Mouse (Mus musculus) neural tube, embryonic 14.5 days (tissue): ENCODE data around the gene Elf3. TPM values are rescaled to one million over a fixed set of nuclear protein-coding genes. Genes with fewer than 3 reads are reported as not detected.

Source experiments
- ATAC-seq: fragments of 200-750 bp; cut with Nextera tagmentation; 2 replicates; pipeline ENCODE4 v1.8.0; 2017; ENCODE audit warnings: low read depth, mild to moderate bottlenecking, moderate TSS enrichment, moderate library complexity
- H3K27ac ChIP-seq: fragments of 300-500 bp; sonication (generic); 2 replicates; pipeline ENCODE4 v1.5.1; 2014; ENCODE audit warnings: low read depth, mild to moderate bottlenecking, control low read depth, low read length, moderate library complexity, mixed read lengths
- H3K27me3 ChIP-seq: fragments of 300-500 bp; sonication (generic); 2 replicates; pipeline ENCODE4 v1.6.1; 2014; ENCODE audit warnings: low read length; ENCODE audit not compliant: control insufficient read depth, insufficient read depth
- H3K36me3 ChIP-seq: fragments of 300-500 bp; sonication (generic); 2 replicates; pipeline ENCODE4 v1.6.1; 2014; ENCODE audit warnings: low read length, mixed read lengths; ENCODE audit not compliant: control insufficient read depth, insufficient read depth
- H3K4me1 ChIP-seq: fragments of 300-500 bp; sonication (generic); 2 replicates; pipeline ENCODE4 v1.6.1; 2014; ENCODE audit warnings: low read length; ENCODE audit not compliant: control insufficient read depth, insufficient read depth
- H3K4me2 ChIP-seq: fragments of 300-500 bp; sonication (generic); 2 replicates; pipeline ENCODE4 v1.6.1; 2014; ENCODE audit warnings: mild to moderate bottlenecking, low read depth, low read length, control low read depth
- H3K4me3 ChIP-seq: fragments of 300-500 bp; sonication (generic); 2 replicates; pipeline ENCODE4 v1.5.1; 2014; ENCODE audit warnings: low read depth, low read length, control low read depth, mixed read lengths
- H3K9ac ChIP-seq: fragments of 300-500 bp; sonication (generic); replicated peaks from 2 replicates; pipeline ENCODE4 v1.6.1; 2014; ENCODE audit warnings: low read depth, mild to moderate bottlenecking, control low read depth, low read length, mixed read lengths
- H3K9me3 ChIP-seq: fragments of 300-500 bp; sonication (generic); 2 replicates; pipeline ENCODE4 v1.6.1; 2016; ENCODE audit warnings: low read length; ENCODE audit not compliant: control insufficient read depth
- WGBS: fragments of 180-500 bp; shearing (Covaris S2); extraction: QIAGEN DNeasy Blood & Tissue Kit; methylation state at CpG from one replicate; pipeline ENCODE4 v1.1.7; 2014; 5-methylcytosine and 5-hydroxymethylcytosine counted together
- polyA plus RNA-seq: library from polyadenylated mRNA; unstranded; fragments of >200 nt; fragmentation: Nextera tagmentation; extraction: Ambion mirVana; gene quantifications from 2 replicates; pipeline ENCODE4 v1.2.1, GENCODE M21; 2014

The Elf3 gene
- polyA plus RNA-seq, 1 experiment from 2014 or later: 0.35 TPM

DNA sequence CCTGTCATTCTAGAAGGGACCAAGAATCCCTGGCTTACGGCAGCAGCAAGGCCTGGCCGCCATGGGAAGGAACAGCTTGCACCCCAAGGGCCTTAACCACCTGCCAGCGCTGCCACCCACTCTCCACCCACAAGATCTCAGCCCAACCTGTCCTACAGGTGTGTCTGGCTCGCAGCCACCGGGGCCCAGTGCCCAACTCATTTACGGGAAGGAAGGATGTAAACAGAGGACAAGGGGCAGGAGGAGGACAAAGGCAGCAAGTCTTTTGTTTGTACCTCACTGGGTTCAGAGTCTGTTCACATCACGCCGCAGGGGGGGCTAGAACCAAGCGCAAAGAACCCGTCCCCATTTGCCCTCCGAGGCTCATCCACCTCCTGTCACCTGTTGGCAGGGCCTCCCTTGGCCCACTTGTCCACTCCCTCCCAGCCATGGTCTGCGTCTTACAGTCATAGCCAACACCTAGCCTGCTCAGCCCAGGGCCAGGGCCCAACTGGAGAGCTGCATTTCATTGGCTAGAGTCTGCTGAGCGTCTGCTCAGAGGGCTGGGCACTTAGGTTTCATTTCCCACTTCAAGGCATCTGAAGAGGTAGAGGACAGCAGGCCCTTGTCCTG lies 30.9 kb downstream of the Elf3 start:
- no peak overlapping the region for H3K4me3 ChIP-seq
- WGBS: 91% methylated on average over 13 of the region's 13 CpGs
- no peak overlapping the region for H3K9ac ChIP-seq
- no peak for ATAC-seq
- H3K27ac ChIP-seq: no peak overlapping the region
- H3K9me3 ChIP-seq: no peaks in the 10 kb centered on the region
- no peaks in the 10 kb centered on the region for H3K4me1 ChIP-seq
- H3K27me3 ChIP-seq: no peaks in the 10 kb centered on the region
- H3K36me3 ChIP-seq: no peaks in the 10 kb centered on the region
- H3K4me2 ChIP-seq: no peak overlapping the region

DNA sequence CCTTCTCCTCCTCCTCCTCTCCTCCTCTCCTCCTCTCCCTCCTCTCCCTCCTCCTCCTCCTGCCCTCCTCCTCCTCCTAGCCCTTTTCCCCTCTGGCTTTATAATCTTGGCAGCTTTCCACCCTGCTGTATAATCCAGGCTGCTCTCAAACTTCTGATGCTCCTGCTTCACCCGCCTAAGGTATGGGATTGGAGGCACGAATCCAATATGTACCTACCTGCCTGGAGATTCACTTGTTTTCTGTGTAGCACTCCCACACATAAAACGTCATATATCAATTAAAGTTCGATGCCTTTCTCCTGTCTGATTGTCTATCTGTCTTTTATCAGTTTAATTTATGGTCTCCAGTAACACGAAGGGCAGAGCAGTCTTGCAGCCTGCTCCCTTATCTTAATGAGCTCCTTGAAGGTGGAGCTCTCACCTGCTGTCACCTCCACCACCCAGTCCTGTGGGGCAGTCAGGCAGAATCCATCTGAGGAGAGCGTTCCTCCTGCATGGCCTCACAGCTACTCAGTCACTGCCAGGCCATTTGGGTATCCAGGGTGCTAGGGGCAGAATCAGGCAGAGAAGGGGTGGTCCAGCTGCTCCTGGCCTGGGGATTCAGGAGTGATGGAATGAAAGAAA lies 33.3 kb downstream of the Elf3 start:
- no peaks in the 10 kb centered on the region for H3K36me3 ChIP-seq
- 48% methylated on average over 6 of the region's 6 CpGs for WGBS
- no peak overlapping the region for H3K4me2 ChIP-seq
- no peaks in the 10 kb centered on the region for H3K4me1 ChIP-seq
- H3K27me3 ChIP-seq: no peaks in the 10 kb centered on the region
- H3K9me3 ChIP-seq: no peaks in the 10 kb centered on the region
- ATAC-seq: no peak
- no peak overlapping the region for H3K4me3 ChIP-seq
- no peak overlapping the region for H3K9ac ChIP-seq
- H3K27ac ChIP-seq: no peak overlapping the region

DNA sequence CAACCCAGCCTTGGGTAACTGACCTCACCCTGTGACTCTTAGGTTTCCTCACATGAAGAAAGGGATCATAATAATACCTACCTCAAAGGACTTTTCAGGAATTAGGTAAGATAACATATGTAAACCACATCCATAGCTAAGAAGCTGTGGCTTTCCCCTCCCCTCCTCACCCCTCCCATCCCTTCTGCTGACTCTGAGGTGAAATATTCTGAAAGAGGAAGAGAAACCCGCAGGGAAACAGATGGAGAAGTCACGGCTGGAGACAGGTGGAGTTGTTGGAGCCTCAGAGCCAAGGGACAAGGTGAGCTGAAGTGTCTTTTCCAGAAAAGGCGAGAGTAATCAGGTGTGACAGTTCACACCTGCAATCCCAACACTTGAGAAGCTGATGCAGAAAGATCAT lies 34.2 kb downstream of the Elf3 start:
- H3K4me3 ChIP-seq: no peak overlapping the region
- no peaks in the 10 kb centered on the region for H3K4me1 ChIP-seq
- no peak overlapping the region for H3K27ac ChIP-seq
- H3K9me3 ChIP-seq: no peaks in the 10 kb centered on the region
- ATAC-seq: no peak
- WGBS: 89% methylated on average over 3 of the region's 3 CpGs
- no peaks in the 10 kb centered on the region for H3K27me3 ChIP-seq
- no peak overlapping the region for H3K9ac ChIP-seq
- no peak overlapping the region for H3K4me2 ChIP-seq
- H3K36me3 ChIP-seq: no peaks in the 10 kb centered on the region

DNA sequence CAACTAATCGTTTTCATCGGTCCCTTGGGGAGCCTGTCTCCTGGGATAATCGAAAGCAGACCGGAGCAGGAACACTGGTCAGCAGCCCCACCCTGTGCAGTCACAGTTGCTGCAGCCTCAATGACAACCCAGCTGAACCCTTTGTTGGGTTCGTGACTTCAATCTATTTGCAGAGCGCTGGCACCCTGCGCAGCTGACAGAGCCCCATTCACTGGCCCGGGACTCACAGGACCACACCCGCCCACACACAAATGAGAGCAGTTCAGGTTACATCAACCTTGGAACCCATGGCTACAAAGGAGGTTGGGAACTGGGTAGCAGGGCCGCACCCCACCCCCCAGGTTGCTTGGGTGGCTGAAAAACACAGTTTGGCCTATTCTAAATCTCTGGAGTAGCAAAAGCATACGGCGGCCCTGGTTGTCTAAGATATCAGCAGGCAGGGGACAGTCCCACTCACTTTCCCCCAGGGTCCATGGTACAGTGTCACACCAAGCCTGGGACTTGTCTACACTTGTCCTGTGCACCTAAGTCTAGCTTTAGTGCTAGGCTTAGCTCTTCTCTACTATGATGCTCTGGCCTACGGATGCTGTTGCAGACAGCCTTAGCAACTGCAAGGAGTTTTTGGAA lies 40.6 kb downstream of the Elf3 start:
- WGBS: 57% methylated on average over 13 of the region's 13 CpGs
- no peak overlapping the region for H3K4me2 ChIP-seq
- H3K27ac ChIP-seq: no peak overlapping the region
- H3K36me3 ChIP-seq: no peaks in the 10 kb centered on the region
- no peaks in the 10 kb centered on the region for H3K9me3 ChIP-seq
- no peaks in the 10 kb centered on the region for H3K27me3 ChIP-seq
- no peak overlapping the region for H3K9ac ChIP-seq
- no peak for ATAC-seq
- no peaks in the 10 kb centered on the region for H3K4me1 ChIP-seq
- H3K4me3 ChIP-seq: no peak overlapping the region

DNA sequence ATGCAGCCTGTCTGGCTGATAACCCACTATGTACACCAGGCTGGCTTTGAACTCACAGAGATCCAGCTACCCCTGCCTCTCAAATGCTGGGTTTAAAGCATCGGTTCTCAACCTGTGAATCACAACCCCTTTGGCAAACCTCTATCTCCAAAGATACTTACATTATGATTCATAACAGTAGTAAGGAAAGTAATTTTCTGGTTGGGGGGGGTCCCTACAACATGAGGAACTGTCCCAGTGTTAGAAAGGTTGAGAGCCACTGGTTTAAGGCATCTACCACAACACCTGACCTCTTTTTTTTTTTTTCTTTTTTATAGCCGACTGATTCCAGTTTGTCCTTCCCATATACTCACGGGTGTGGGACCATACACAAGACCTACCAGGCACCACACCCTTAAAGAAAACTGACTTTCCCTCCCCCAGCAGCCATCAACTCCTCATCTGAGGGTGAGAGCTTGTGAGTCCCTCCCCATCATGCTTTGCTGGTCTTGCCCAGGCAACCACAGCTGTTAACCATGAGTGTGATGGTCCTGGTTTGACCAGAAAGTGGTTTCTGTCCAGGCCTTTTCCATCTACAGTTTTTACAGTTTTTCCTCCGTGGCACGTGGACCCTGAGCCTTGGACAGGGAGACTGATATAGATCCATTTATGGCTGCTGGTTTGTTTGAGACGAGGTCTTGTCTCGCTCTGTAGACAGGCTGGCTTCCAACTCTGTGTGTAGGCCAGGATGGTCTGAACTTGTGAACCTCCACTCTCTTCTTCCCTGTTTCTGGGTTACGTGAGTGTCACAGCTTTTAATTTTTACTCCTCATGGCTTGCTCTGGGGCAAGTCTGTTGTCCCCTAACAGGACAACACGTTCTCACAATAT lies 44.4 kb downstream of the Elf3 start:
- Histone ChIP-seq H3K27ac (no peak overlapping the region), H3K9ac (no peak overlapping the region), H3K36me3 (no peaks in the 10 kb centered on the region), H3K4me3 (no peak overlapping the region), H3K4me2 (no peak overlapping the region), H3K4me1 (no peaks in the 10 kb centered on the region), H3K9me3 (no peaks in the 10 kb centered on the region), H3K27me3 (no peaks in the 10 kb centered on the region)
- WGBS: 88% methylated on average over 9 of the region's 9 CpGs
- no peak for ATAC-seq

DNA sequence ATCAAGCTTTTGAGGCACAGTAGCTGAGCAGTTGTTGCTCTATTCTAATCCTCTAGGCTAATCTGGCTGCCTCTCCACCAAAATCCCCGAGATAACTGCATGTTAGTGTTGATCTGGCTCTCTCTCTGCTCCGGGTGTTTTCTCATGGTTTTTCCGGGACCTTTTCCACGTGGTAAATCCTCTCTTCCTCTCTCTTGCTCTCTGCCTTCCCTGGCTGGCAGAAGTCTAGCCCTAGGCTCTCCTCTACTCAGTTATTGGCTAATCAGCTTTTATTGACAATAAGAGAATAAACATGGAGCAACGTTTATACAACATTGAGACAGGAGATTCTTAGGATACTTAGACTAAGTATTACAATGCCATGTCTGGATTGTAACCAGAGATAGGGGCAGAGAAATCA lies 47.9 kb downstream of the Elf3 start:
- Histone ChIP-seq H3K36me3 (no peaks in the 10 kb centered on the region), H3K4me2 (no peak overlapping the region), H3K27me3 (no peaks in the 10 kb centered on the region), H3K9me3 (no peaks in the 10 kb centered on the region), H3K27ac (no peak overlapping the region), H3K4me3 (no peak overlapping the region), H3K4me1 (no peaks in the 10 kb centered on the region), H3K9ac (no peak overlapping the region)
- 71% methylated on average over 5 of the region's 5 CpGs for WGBS
- ATAC-seq: no peak

DNA sequence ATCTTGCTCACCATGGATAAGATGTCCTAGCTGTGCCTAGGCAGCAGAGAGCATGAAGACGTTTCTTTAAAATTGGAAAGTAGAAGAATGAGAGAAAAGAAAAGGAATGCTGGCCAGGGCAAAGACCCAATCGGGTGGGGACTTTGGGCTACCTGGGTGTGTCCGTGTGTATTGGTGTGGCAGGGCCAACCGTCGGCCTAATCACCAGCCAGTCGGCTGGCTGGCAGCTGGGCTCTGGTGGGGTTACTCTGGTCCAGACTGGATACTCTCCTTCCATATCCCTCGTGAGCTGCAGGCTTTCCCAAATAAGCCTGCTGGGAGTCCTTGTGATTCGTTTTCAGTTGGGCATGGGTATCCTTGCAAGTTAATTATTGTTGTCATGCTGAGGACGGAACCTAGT lies 49.7 kb downstream of the Elf3 start:
- H3K4me1 ChIP-seq: no peaks in the 10 kb centered on the region
- no peaks in the 10 kb centered on the region for H3K36me3 ChIP-seq
- H3K9ac ChIP-seq: no peak overlapping the region
- H3K4me2 ChIP-seq: no peak overlapping the region
- no peak overlapping the region for H3K4me3 ChIP-seq
- no peaks in the 10 kb centered on the region for H3K27me3 ChIP-seq
- no peak for ATAC-seq
- no peak overlapping the region for H3K27ac ChIP-seq
- WGBS: 76% methylated on average over 9 of the region's 9 CpGs
- H3K9me3 ChIP-seq: no peaks in the 10 kb centered on the region

DNA sequence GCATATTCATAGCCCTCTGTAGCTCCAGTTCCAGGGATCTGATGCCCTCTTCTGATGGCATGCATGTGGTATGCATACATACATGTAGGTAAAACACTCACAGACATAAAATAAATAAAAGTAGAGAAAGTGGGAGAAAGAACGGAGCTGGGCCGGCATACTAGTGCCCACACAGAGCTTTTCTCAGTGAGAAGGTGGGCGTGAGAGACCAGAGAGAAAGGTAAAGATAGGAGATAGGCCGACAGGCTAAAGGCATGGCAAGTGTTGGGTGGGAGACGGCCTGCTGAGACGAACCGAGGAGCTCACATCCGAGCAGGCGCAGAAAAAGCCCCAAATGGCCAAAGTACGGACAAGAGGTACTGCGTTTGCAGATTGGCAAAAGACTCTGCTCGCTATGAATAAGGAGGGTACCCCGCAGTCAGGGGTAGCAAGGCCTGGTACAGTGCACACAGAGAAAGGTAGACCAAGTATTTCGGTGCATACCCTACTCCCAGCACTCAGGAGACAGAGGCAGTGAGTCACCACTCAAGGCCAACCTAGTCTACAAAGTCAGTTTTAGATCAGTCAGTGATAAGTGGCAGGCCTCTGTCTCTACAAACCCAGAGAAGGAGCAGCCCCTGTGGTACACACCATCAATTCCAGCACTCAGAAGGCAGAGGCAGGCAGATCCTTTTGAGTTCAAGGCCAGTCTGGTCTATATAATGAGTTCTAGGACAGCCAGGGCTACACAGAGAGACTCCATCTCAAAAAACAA lies 51.6 kb downstream of the Elf3 start:
- ATAC-seq: no peak
- Histone ChIP-seq H3K4me2 (no peak overlapping the region), H3K27me3 (no peaks in the 10 kb centered on the region), H3K4me1 (no peaks in the 10 kb centered on the region), H3K36me3 (no peaks in the 10 kb centered on the region), H3K9me3 (no peaks in the 10 kb centered on the region), H3K27ac (no peak overlapping the region), H3K4me3 (no peak overlapping the region), H3K9ac (no peak overlapping the region)
- WGBS: 93% methylated on average over 14 of the region's 14 CpGs
